Mouse (Mus musculus): ENCODE results near the gene Lrrc45. TPM values are rescaled to one million over a fixed set of nuclear protein-coding genes. Genes with fewer than 3 reads are reported as not detected.
"Not testable (repeated sequence)": the region's sequence is repeated elsewhere in the genome, so short reads cannot be mapped to it uniquely, and the experiment has no call there.

The Lrrc45 gene
- polyA plus RNA-seq, 1 experiment from 2014 or later = 5.1 TPM

GRCm38 (mm10) chr11:120760236-120760635, 46.5 kb downstream of the Lrrc45 start:
- ATAC-seq (no peak), DNase-seq (no peak)
- Histone ChIP-seq H3K36me3 (replicated peaks; ENCODE audit: insufficient read depth, low read length) (no peaks in the 10 kb centered on the region), H3K27me3 (ENCODE audit: insufficient read depth, low read length) (0 out of 2 replicates have a peak, but pooled peaks cover 4% of the 10 kb centered on the region), H3K27ac (ENCODE audit: low read depth) (no peak overlapping the region), H3K9ac (replicated peaks) (no peak overlapping the region), H3K4me2 (ENCODE audit: low read depth, low read length) (no peak overlapping the region), H3K9me3 (ENCODE audit: low read length) (peaks cover 15% of the 10 kb centered on the region), H3K4me1 (ENCODE audit: insufficient read depth) (no peaks in the 10 kb centered on the region), H3K4me3 (ENCODE audit: low read depth, low read length) (no peak overlapping the region)
- 81% methylated on average over 9 of the region's 9 CpGs for WGBS (ENCODE audit: insufficient replicate concordance)
- TF ChIP-seq EP300 (IDR thresholded peaks at IDR 0.05; ENCODE audit: low read depth) (no peak), CTCF (IDR thresholded peaks at IDR 0.05; ENCODE audit: low read depth) (no peak)

- H3K4me3 ChIP-seq (ENCODE audit: low read depth, low read length) = no peak overlapping the region
- no peaks in the 10 kb centered on the region for H3K36me3 ChIP-seq (replicated peaks; ENCODE audit: insufficient read depth, low read length)
- H3K27me3 ChIP-seq (ENCODE audit: insufficient read depth, low read length) = 0 out of 2 replicates have a peak, but pooled peaks cover 4% of the 10 kb centered on the region
- no peak for ATAC-seq
- H3K27ac ChIP-seq (ENCODE audit: low read depth) = no peak overlapping the region
- peaks cover 15% of the 10 kb centered on the region for H3K9me3 ChIP-seq (ENCODE audit: low read length)
- H3K4me1 ChIP-seq (ENCODE audit: insufficient read depth) = no peaks in the 10 kb centered on the region
- H3K4me2 ChIP-seq (ENCODE audit: low read depth, low read length) = no peak overlapping the region
- H3K9ac ChIP-seq (replicated peaks) = no peak overlapping the region
- 65% methylated on average over 14 of the region's 14 CpGs for WGBS (ENCODE audit: insufficient replicate concordance)
- no peak for TF ChIP-seq CTCF (IDR thresholded peaks at IDR 0.05; ENCODE audit: low read depth)
- TF ChIP-seq EP300 (IDR thresholded peaks at IDR 0.05; ENCODE audit: low read depth) = no peak
- DNase-seq = no peak
Observed at GRCm38 (mm10) chr11:120761811-120762671, 48.3 kb downstream of the Lrrc45 start.

- DNase-seq; H3K36me3 ChIP-seq (replicated peaks; ENCODE audit: insufficient read depth, low read length); H3K4me1 ChIP-seq (ENCODE audit: insufficient read depth); ATAC-seq; H3K27me3 ChIP-seq (ENCODE audit: insufficient read depth, low read length); H3K4me3 ChIP-seq (ENCODE audit: low read depth, low read length); H3K4me2 ChIP-seq (ENCODE audit: low read depth, low read length); H3K9ac ChIP-seq (replicated peaks); H3K27ac ChIP-seq (ENCODE audit: low read depth): not testable (repeated sequence)
- H3K9me3 ChIP-seq (ENCODE audit: low read length) = peaks cover 14% of the 10 kb centered on the region
- 19% methylated on average over 14 of the region's 14 CpGs for WGBS (ENCODE audit: insufficient replicate concordance)
Observed at GRCm38 (mm10) chr11:120762672-120763041, 48.9 kb downstream of the Lrrc45 start, which contains the start of gene Hmga1b. Hmga1b (plus strand) TSS chr11:120762794.

- H3K4me1 ChIP-seq (ENCODE audit: insufficient read depth); H3K4me2 ChIP-seq (ENCODE audit: low read depth, low read length); DNase-seq; H3K9ac ChIP-seq (replicated peaks); H3K36me3 ChIP-seq (replicated peaks; ENCODE audit: insufficient read depth, low read length); H3K27me3 ChIP-seq (ENCODE audit: insufficient read depth, low read length); H3K4me3 ChIP-seq (ENCODE audit: low read depth, low read length); H3K27ac ChIP-seq (ENCODE audit: low read depth); ATAC-seq: not testable (repeated sequence)
- 17% methylated on average over 7 of the region's 23 CpGs for WGBS (ENCODE audit: insufficient replicate concordance)
- H3K9me3 ChIP-seq (ENCODE audit: low read length) = peaks cover 10% of the 10 kb centered on the region
Observed at GRCm38 (mm10) chr11:120763121-120763999, 49.6 kb downstream of the Lrrc45 start.

- WGBS (ENCODE audit: insufficient replicate concordance) = 33% methylated on average over 4 of the region's 7 CpGs
- not testable (repeated sequence) for H3K36me3 ChIP-seq (replicated peaks; ENCODE audit: insufficient read depth, low read length); ATAC-seq; H3K9ac ChIP-seq (replicated peaks); H3K27ac ChIP-seq (ENCODE audit: low read depth); H3K4me2 ChIP-seq (ENCODE audit: low read depth, low read length); H3K4me3 ChIP-seq (ENCODE audit: low read depth, low read length); DNase-seq; H3K4me1 ChIP-seq (ENCODE audit: insufficient read depth); H3K9me3 ChIP-seq (ENCODE audit: low read length); H3K27me3 ChIP-seq (ENCODE audit: insufficient read depth, low read length)
Observed at GRCm38 (mm10) chr11:120767023-120767422, 53.3 kb downstream of the Lrrc45 start.

- no peak for DNase-seq
- Histone ChIP-seq H3K27ac (ENCODE audit: low read depth) (no peak overlapping the region), H3K27me3 (ENCODE audit: insufficient read depth, low read length) (no peaks in the 10 kb centered on the region), H3K4me2 (ENCODE audit: low read depth, low read length) (no peak overlapping the region), H3K36me3 (replicated peaks; ENCODE audit: insufficient read depth, low read length) (no peaks in the 10 kb centered on the region), H3K4me1 (ENCODE audit: insufficient read depth) (no peaks in the 10 kb centered on the region), H3K9me3 (ENCODE audit: low read length) (no peaks in the 10 kb centered on the region), H3K9ac (replicated peaks) (no peak overlapping the region; the same call in 1 of the 2 replicates), H3K4me3 (ENCODE audit: low read depth, low read length) (no peak overlapping the region)
- TF ChIP-seq EP300 (IDR thresholded peaks at IDR 0.05; ENCODE audit: low read depth) (no peak), CTCF (IDR thresholded peaks at IDR 0.05; ENCODE audit: low read depth) (no peak)
- peak; percentile 63 for ATAC-seq
- WGBS (ENCODE audit: insufficient replicate concordance) = 54% methylated on average over 1 of the region's 1 CpGs
Observed at GRCm38 (mm10) chr11:120768206-120768605, 54.5 kb downstream of the Lrrc45 start.

Other genes with a start within 250 kb of the Lrrc45 start
- 11.9 and 13.5 TPM in 2 replicates for gene Arl16, start 246.3 kb upstream of the Lrrc45 start, polyA plus RNA-seq (2015; fragmentation: Nextera tagmentation; extraction: Ambion mirVana)
- gene Mrpl12, start 229.3 kb upstream of the Lrrc45 start, polyA plus RNA-seq (2015; fragmentation: Nextera tagmentation; extraction: Ambion mirVana) = 133 and 139 TPM in 2 replicates
- gene Slc25a10, start 222.1 kb upstream of the Lrrc45 start, polyA plus RNA-seq (2015; fragmentation: Nextera tagmentation; extraction: Ambion mirVana) = 96.7 and 99.7 TPM in 2 replicates
- gene Gcgr, start 183.2 kb upstream of the Lrrc45 start, polyA plus RNA-seq (2015; fragmentation: Nextera tagmentation; extraction: Ambion mirVana) = 58.5 and 66.9 TPM in 2 replicates
- gene Mcrip1, start 164.2 kb upstream of the Lrrc45 start, polyA plus RNA-seq (2015; fragmentation: Nextera tagmentation; extraction: Ambion mirVana) = 59.2 and 61.0 TPM in 2 replicates
- gene Ppp1r27, start 162.8 kb upstream of the Lrrc45 start, polyA plus RNA-seq (2015; fragmentation: Nextera tagmentation; extraction: Ambion mirVana) = 0.19 and 1.5 TPM in 2 replicates
- 683 and 697 TPM in 2 replicates for gene P4hb, start 140.7 kb upstream of the Lrrc45 start, polyA plus RNA-seq (2015; fragmentation: Nextera tagmentation; extraction: Ambion mirVana)
- gene Arhgdia, start 132.3 kb upstream of the Lrrc45 start, polyA plus RNA-seq (2015; fragmentation: Nextera tagmentation; extraction: Ambion mirVana) = 148 and 156 TPM in 2 replicates
- gene Alyref, start 115.6 kb upstream of the Lrrc45 start, polyA plus RNA-seq (2015; fragmentation: Nextera tagmentation; extraction: Ambion mirVana) = 162 and 168 TPM in 2 replicates
- 46.1 and 47.5 TPM in 2 replicates for gene Anapc11, start 115.5 kb upstream of the Lrrc45 start, polyA plus RNA-seq (2015; fragmentation: Nextera tagmentation; extraction: Ambion mirVana)
- 20.9 and 22.2 TPM in 2 replicates for gene Npb, start 105.4 kb upstream of the Lrrc45 start, polyA plus RNA-seq (2015; fragmentation: Nextera tagmentation; extraction: Ambion mirVana)
- 217 and 222 TPM in 2 replicates for gene Pcyt2, start 96.0 kb upstream of the Lrrc45 start, polyA plus RNA-seq (2015; fragmentation: Nextera tagmentation; extraction: Ambion mirVana)
- gene Sirt7, start 88.7 kb upstream of the Lrrc45 start, polyA plus RNA-seq (2015; fragmentation: Nextera tagmentation; extraction: Ambion mirVana) = 34.3 TPM in 2 replicates
- gene Mafg, start 80.3 kb upstream of the Lrrc45 start, polyA plus RNA-seq (2015; fragmentation: Nextera tagmentation; extraction: Ambion mirVana) = 30.8 and 35.8 TPM in 2 replicates
- 1.5 and 1.7 TPM in 2 replicates for gene Pycr1, start 70.2 kb upstream of the Lrrc45 start, polyA plus RNA-seq (2015; fragmentation: Nextera tagmentation; extraction: Ambion mirVana)
- gene Myadml2, start 65.8 kb upstream of the Lrrc45 start, polyA plus RNA-seq (2015; fragmentation: Nextera tagmentation; extraction: Ambion mirVana) = 0.26 and 0.50 TPM in 2 replicates
- gene Notum, start 52.8 kb upstream of the Lrrc45 start, polyA plus RNA-seq (2015; fragmentation: Nextera tagmentation; extraction: Ambion mirVana) = 0.15 and 0.29 TPM in 2 replicates
- 56.8 and 57.1 TPM in 2 replicates for gene Aspscr1, start 41.0 kb upstream of the Lrrc45 start, polyA plus RNA-seq (2015; fragmentation: Nextera tagmentation; extraction: Ambion mirVana)
- gene Cenpx, start 187 bp upstream of the Lrrc45 start, polyA plus RNA-seq (2015; fragmentation: Nextera tagmentation; extraction: Ambion mirVana) = 81.0 and 88.0 TPM in 2 replicates
- 0.36 and 0.38 TPM in 2 replicates for gene Rac3, start 7.5 kb downstream of the Lrrc45 start, polyA plus RNA-seq (2015; fragmentation: Nextera tagmentation; extraction: Ambion mirVana)
- 118 and 141 TPM in 2 replicates for gene Dcxr, start 13.4 kb downstream of the Lrrc45 start, polyA plus RNA-seq (2015; fragmentation: Nextera tagmentation; extraction: Ambion mirVana)
- 0.26 and 0.94 TPM in 2 replicates for gene Cbr2, start 18.2 kb downstream of the Lrrc45 start, polyA plus RNA-seq (2015; fragmentation: Nextera tagmentation; extraction: Ambion mirVana)
- gene Hmga1b, start 48.9 kb downstream of the Lrrc45 start, polyA plus RNA-seq (2015; fragmentation: Nextera tagmentation; extraction: Ambion mirVana) = 1.6 and 2.3 TPM in 2 replicates
- gene Rfng, start 70.3 kb downstream of the Lrrc45 start, polyA plus RNA-seq (2015; fragmentation: Nextera tagmentation; extraction: Ambion mirVana) = 6.2 and 6.3 TPM in 2 replicates
- 50.8 and 51.9 TPM in 2 replicates for gene Gps1, start 70.3 kb downstream of the Lrrc45 start, polyA plus RNA-seq (2015; fragmentation: Nextera tagmentation; extraction: Ambion mirVana)
- gene Dus1l, start 82.5 kb downstream of the Lrrc45 start, polyA plus RNA-seq (2015; fragmentation: Nextera tagmentation; extraction: Ambion mirVana) = 43.8 and 46.8 TPM in 2 replicates
- 3.8 and 3.9 TPM in 2 replicates for gene Fasn, start 110.6 kb downstream of the Lrrc45 start, polyA plus RNA-seq (2015; fragmentation: Nextera tagmentation; extraction: Ambion mirVana)
- 1.2 and 1.4 TPM in 2 replicates for gene Ccdc57, start 218.9 kb downstream of the Lrrc45 start, polyA plus RNA-seq (2015; fragmentation: Nextera tagmentation; extraction: Ambion mirVana)
- gene Slc16a3, start 234.6 kb downstream of the Lrrc45 start, polyA plus RNA-seq (2015; fragmentation: Nextera tagmentation; extraction: Ambion mirVana) = 9.9 and 13.9 TPM in 2 replicates